Mouse (Mus musculus) neural tube, embryonic 12.5 days (tissue): Measurements from ENCODE around the gene Vopp1. TPM values are rescaled to one million over a fixed set of nuclear protein-coding genes. Genes with fewer than 3 reads are reported as not detected.

ENCODE experiments used
- ATAC-seq: fragments of 200-750 bp; cut with Nextera tagmentation; 2 replicates; pipeline ENCODE4 v1.8.0; 2017; ENCODE audit warnings: low read depth, mild to moderate bottlenecking, moderate TSS enrichment, moderate library complexity; ENCODE audit not compliant: low FRiP score
- H3K27ac ChIP-seq: fragments of 300-500 bp; sonication (generic); 2 replicates; pipeline ENCODE4 v1.5.1; 2016
- H3K27me3 ChIP-seq: fragments of 300-500 bp; sonication (generic); replicated peaks from 2 replicates; pipeline ENCODE4 v1.6.1; 2016; ENCODE audit warnings: mild to moderate bottlenecking
- H3K36me3 ChIP-seq: fragments of 300-500 bp; sonication (generic); 2 replicates; pipeline ENCODE4 v1.6.1; 2016; ENCODE audit warnings: mild to moderate bottlenecking
- H3K4me1 ChIP-seq: fragments of 300-500 bp; sonication (generic); 2 replicates; pipeline ENCODE4 v1.6.1; 2016
- H3K4me2 ChIP-seq: fragments of 300-500 bp; sonication (generic); replicated peaks from 2 replicates; pipeline ENCODE4 v1.6.1; 2016; ENCODE audit warnings: mild to moderate bottlenecking
- H3K4me3 ChIP-seq: fragments of 300-500 bp; sonication (generic); 2 replicates; pipeline ENCODE4 v1.5.1; 2016
- H3K9ac ChIP-seq: fragments of 300-500 bp; sonication (generic); 2 replicates; pipeline ENCODE4 v1.6.1; 2016; ENCODE audit warnings: mild to moderate bottlenecking
- H3K9me3 ChIP-seq: fragments of 300-500 bp; sonication (generic); 2 replicates; pipeline ENCODE4 v1.6.1; 2016; ENCODE audit warnings: mild to moderate bottlenecking
- WGBS: fragments of 180-500 bp; shearing (Covaris S2); methylation state at CpG from one replicate; pipeline ENCODE4 v1.1.7; 2016; 5-methylcytosine and 5-hydroxymethylcytosine counted together
- polyA plus RNA-seq: library from polyadenylated mRNA; unstranded; fragments of >200 nt; fragmentation: Nextera tagmentation; extraction: Ambion mirVana; gene quantifications from 2 replicates; pipeline ENCODE4 v1.2.1, GENCODE M21; 2016

Gene Vopp1
- polyA plus RNA-seq, 1 experiment from 2014 or later: 116 TPM

DNA sequence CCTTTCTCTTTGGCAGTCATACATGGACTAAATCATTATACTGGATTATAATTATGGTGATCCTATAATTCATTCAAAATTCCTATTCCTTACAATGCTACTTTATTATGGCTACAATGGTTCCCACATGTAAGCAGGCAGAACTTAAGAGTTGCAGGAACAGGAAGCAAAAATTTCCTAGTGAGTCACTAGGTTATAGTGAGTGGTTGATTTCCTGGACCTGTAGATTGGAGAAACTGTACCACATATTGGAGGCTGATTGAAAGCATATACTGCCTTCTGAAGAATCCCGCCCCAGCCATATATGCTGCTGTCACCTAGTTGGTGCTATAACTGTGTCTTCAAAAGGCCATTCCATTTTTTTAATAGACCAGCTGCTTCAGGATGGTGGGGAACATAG, 82.2 kb downstream of the Vopp1 start:
- Histone ChIP-seq H3K27me3 (no peaks in the 10 kb centered on the region), H3K9me3 (no peaks in the 10 kb centered on the region), H3K4me2 (no peak overlapping the region), H3K4me1 (no peaks in the 10 kb centered on the region), H3K27ac (no peak overlapping the region), H3K4me3 (no peak overlapping the region), H3K36me3 (peaks cover 9% of the 10 kb centered on the region; the same call in 1 of the 2 replicates), H3K9ac (no peak overlapping the region)
- no peak for ATAC-seq
- 98% methylated on average over 1 of the region's 1 CpGs for WGBS

DNA sequence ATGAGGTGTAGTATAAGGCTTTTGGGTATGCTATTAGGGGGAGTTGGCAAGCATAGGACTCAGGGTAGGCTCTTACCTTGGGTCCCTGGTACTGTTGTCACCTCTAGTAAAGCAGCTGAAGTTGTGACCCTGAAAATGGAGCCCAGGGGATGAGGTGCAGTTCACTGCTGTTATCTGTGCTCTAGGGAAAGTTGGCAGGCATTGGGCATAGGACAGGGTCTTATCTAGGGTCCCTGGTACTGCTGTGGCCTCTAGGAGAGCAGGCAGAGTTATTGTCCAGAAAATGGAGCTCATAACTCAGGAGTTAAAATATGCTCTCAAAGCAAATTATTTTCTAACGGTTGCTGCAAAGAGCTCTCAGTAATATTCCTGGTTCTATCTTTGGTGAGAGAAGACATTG, 103.6 kb downstream of the Vopp1 start:
- peaks cover 3% of the 10 kb centered on the region for H3K36me3 ChIP-seq
- H3K9me3 ChIP-seq: no peaks in the 10 kb centered on the region
- H3K27me3 ChIP-seq: no peaks in the 10 kb centered on the region
- ATAC-seq: no peak
- no peak overlapping the region for H3K27ac ChIP-seq
- no peaks in the 10 kb centered on the region for H3K4me1 ChIP-seq
- no peak overlapping the region for H3K9ac ChIP-seq
- H3K4me3 ChIP-seq: no peak overlapping the region
- no peak overlapping the region for H3K4me2 ChIP-seq
- WGBS: 92% methylated on average over 1 of the region's 1 CpGs

DNA sequence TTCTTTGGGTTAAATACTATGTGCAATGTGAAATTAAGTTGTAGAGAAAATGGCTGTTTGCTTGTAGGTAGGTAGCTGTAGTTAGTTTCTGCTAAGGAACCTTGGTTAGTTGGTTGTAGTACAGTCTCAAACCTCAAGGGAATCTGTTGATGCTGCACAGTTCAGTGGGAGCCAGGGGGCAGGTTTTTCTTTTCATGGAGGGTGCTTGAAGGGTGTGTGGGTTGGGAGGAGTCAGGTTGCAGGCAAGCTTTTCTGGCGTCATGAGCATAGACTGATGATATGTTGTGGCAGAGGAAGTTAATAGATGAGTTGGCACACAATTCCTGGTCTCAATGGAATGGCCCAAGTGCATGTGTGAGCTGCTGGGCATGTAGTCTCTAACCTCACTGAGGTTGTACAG, 113.2 kb downstream of the Vopp1 start:
- H3K36me3 ChIP-seq: peaks cover 6% of the 10 kb centered on the region; the same call in 1 of the 2 replicates
- no peaks in the 10 kb centered on the region for H3K27me3 ChIP-seq
- no peak for ATAC-seq
- H3K4me2 ChIP-seq: no peak overlapping the region
- no peak overlapping the region for H3K9ac ChIP-seq
- no peak overlapping the region for H3K4me3 ChIP-seq
- H3K4me1 ChIP-seq: no peaks in the 10 kb centered on the region
- 42% methylated on average over 1 of the region's 1 CpGs for WGBS
- no peak overlapping the region for H3K27ac ChIP-seq
- no peaks in the 10 kb centered on the region for H3K9me3 ChIP-seq

DNA sequence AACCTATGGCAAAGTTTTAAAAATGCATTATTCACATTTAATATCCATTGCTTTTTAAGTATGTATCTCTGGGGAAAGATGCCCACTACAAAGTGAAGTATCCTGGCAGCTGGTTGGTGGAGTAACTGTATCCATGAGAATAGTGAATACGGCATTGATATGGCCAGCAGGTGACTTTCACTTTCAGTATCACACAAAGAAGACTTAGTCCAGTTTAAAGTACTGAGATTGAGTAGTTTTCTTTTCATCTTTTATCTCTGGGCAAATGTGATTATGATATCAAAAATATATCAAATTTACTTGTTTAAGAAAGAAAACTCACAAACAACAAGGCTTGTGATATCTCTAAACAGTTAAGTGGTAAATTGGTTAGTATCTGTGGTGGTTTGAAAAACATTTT, 118.2 kb downstream of the Vopp1 start:
- H3K4me1 ChIP-seq: no peaks in the 10 kb centered on the region; the same call in 1 of the 2 replicates
- H3K9ac ChIP-seq: no peak overlapping the region
- no peak for ATAC-seq
- no peak overlapping the region for H3K27ac ChIP-seq
- WGBS: 91% methylated on average over 1 of the region's 1 CpGs
- no peak overlapping the region for H3K4me3 ChIP-seq
- H3K36me3 ChIP-seq: no peaks in the 10 kb centered on the region
- H3K9me3 ChIP-seq: no peaks in the 10 kb centered on the region
- H3K27me3 ChIP-seq: no peaks in the 10 kb centered on the region
- H3K4me2 ChIP-seq: no peak overlapping the region

DNA sequence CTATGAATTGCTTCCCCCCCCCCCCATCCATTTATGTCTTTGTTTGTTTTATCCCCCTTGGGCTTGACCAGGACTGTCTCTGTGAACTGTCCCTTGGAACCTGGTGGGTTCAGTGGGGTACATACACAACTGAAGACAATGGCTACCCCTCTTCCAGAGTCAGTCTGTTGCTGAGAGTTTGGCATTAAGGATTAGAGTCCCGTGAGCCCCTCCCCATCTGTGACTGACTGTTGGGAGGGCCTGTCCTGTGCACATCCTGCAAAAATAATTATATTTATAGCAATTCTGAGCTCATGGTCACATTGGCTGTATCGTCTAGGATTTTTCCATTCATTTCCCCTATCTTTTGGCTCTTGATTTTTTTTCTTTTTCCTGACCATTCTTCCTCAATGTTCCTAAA, 121.3 kb downstream of the Vopp1 start:
- H3K9ac ChIP-seq: peak overlapping the region; percentile 88
- peak; percentile 43 for ATAC-seq
- H3K4me3 ChIP-seq: peak overlapping the region; percentile 67
- H3K27ac ChIP-seq: no peak overlapping the region
- H3K9me3 ChIP-seq: no peaks in the 10 kb centered on the region
- no peaks in the 10 kb centered on the region for H3K27me3 ChIP-seq
- H3K4me2 ChIP-seq: peak overlapping the region; percentile 60
- WGBS: 40% methylated on average over 2 of the region's 2 CpGs
- peaks cover 5% of the 10 kb centered on the region; the same call in 1 of the 2 replicates for H3K4me1 ChIP-seq
- no peaks in the 10 kb centered on the region for H3K36me3 ChIP-seq

DNA sequence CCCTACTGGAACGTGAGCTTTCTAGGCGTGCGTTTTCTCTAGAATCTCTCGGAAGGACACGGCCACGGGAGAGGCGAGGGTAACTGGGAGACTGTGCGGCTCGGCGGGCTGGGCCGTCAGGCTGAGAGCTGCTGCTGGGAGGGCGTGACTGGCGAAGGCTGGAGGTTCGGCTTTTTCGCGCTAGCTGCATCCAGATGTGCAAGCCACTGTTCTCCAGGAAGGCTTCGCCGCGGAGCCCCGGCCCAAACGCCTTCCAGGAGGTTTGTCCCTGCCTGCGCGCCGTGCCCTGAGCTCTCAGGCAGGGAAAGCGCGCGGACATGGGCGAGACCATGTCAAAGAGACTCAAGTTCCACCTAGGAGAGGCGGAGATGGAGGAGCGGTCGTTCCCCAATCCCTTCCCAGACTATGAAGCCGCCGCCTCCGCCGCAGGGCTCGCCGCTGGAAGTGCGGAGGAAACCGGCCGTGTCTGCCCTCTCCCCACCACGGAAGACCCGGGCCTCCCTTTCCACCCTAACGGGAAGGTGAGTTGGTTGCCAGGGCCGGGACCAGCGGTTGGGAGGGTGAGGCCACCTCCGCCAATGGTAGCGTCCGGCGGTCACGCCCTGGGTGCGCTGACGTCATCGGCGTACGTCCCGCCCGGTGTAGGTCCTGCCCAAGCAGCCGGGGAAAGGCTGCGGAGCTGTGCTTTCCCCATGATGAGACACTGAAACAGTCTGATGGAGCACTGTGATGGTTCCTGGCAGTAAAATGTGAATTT, 122.0 kb downstream of the Vopp1 start:
- peaks cover 5% of the 10 kb centered on the region; the same call in 1 of the 2 replicates for H3K4me1 ChIP-seq
- peak overlapping the region; percentile 60 for H3K4me2 ChIP-seq
- no peaks in the 10 kb centered on the region for H3K9me3 ChIP-seq
- under 1% methylated on average over 59 of the region's 59 CpGs for WGBS
- H3K36me3 ChIP-seq: no peaks in the 10 kb centered on the region
- H3K9ac ChIP-seq: peak overlapping the region; percentile 88
- no peaks in the 10 kb centered on the region for H3K27me3 ChIP-seq
- H3K27ac ChIP-seq: peak overlapping the region; percentile 97
- ATAC-seq: peak; percentile 99
- peak overlapping the region; percentile 67 for H3K4me3 ChIP-seq

DNA sequence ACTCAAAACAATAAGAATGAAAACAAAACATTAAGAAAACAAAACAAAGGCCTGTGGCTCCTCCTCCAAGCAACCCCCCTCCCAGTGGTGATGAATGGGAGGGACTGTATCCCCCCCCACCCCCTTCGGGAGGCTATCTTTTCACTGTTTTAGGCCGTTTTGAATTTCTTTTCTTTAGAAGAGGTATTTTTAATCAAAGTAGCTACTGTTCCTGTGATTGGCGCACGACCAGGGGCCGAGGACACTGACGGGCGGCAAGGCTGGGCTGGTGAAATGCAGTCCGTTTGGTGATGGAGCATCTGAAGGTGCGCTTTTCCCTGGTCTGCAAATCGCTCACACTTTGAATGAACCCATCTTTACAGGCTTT, 122.6 kb downstream of the Vopp1 start, which contains the start of gene Lancl2:
TSS of gene Lancl2 (plus strand) at position 165 of the 367 bp plus-strand sequence.
- Histone ChIP-seq H3K9me3 (no peaks in the 10 kb centered on the region), H3K36me3 (no peaks in the 10 kb centered on the region), H3K4me3 (peak within 1 kb of the TSS; percentile 67), H3K4me2 (peak within 1 kb of the TSS; percentile 60), H3K27ac (peak within 1 kb of the TSS; percentile 97), H3K9ac (peak within 1 kb of the TSS; percentile 88), H3K27me3 (no peaks in the 10 kb centered on the region), H3K4me1 (peaks cover 5% of the 10 kb centered on the region; the same call in 1 of the 2 replicates)
- peak; percentile 48 for ATAC-seq
- WGBS: 0% methylated on average over 10 of the region's 10 CpGs

DNA sequence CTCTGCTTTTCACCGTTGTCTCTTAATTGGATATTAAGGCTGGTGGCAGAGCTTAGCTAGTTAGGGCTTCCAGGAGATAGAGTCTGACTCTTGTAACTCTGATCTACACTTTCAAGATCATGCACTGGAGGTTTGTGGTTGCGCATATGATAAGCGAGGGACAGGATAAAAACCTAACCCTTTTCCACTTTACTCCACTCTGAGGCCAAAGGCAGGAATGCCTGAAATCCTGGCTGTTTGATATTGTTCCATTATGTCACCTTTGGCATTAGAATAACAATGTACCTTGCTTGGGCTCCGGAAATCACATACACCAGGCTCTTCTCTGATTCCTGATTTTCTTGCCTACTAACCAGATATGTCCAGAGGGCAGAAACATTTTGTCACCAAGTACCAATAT, 123.3 kb downstream of the Vopp1 start:
- Histone ChIP-seq H3K4me3 (0 out of 2 replicates have a peak overlapping the region, but pooled peaks have one; percentile 13), H3K27me3 (no peaks in the 10 kb centered on the region), H3K4me1 (peaks cover 5% of the 10 kb centered on the region; the same call in 1 of the 2 replicates), H3K4me2 (peak overlapping the region; percentile 60), H3K27ac (no peak overlapping the region), H3K9ac (peak overlapping the region; percentile 33; the same call in 1 of the 2 replicates), H3K36me3 (no peaks in the 10 kb centered on the region), H3K9me3 (no peaks in the 10 kb centered on the region)
- 60% methylated on average over 4 of the region's 4 CpGs for WGBS
- no peak for ATAC-seq

DNA sequence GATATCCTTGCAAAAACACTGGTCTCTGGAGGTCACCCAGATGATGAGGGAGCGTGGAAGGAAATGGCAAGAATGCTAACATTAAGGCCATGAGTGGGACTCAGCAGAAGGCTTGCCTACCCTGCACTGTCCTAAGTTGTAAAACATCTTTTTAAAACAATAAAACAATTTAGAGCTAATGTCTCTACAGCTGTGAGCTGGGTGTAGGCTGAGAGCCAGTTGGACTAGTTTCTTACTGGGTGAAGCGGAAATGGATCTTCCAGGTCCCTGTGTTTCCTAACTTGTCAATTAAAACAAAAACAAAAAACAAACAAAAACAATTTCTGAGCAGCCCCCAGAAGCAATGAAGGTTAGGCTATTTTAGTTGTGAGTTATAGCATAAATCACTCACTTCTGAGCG, 131.8 kb downstream of the Vopp1 start:
- no peak overlapping the region for H3K9ac ChIP-seq
- H3K4me3 ChIP-seq: no peak overlapping the region
- 84% methylated on average over 3 of the region's 3 CpGs for WGBS
- H3K4me1 ChIP-seq: no peaks in the 10 kb centered on the region
- H3K4me2 ChIP-seq: no peak overlapping the region
- no peaks in the 10 kb centered on the region for H3K27me3 ChIP-seq
- no peaks in the 10 kb centered on the region for H3K36me3 ChIP-seq
- no peaks in the 10 kb centered on the region for H3K9me3 ChIP-seq
- ATAC-seq: no peak
- no peak overlapping the region for H3K27ac ChIP-seq

DNA sequence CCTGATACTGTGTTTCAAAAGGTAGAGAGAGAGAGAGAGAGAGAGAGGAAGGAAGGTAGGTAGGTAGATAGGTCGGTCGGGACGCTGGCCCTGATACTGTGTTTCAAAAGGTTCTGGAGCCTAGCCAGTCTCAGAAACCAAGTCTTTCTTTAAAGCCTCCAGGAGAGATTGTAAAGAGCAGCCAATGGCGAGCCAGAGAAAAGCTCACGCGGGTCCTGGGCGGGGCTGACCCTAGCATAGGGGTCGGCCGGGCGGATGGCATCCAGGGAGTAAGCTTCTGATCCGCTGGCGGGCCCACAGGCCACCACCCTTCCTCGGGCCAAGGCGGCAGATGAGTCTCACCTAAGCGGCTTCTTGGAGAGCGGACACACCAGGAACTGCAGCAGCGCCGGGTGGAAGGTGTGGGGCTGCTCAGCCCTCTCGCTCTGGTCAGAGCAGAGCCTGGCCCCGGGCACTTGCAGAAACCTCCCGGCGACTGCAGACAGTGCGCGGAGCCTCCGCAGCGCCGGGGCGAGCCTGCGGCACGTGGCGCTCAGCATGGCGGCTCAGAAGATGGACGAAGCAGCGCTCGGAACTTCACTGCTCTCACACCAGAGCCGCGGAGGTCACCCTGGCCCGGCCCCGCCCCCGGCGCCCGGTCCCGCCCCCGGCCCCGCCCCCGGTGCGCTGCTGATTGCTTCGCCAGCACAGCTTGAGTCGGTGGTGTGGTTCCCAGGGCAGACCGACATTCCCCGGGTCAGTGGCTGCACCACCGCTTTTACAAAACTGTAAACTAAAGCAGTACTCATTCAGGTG, 133.3 kb downstream of the Vopp1 start, which contains the start of gene Pyurf:
TSS of gene Pyurf (minus strand) at position 612 of the 795 bp plus-strand sequence.
- no peaks in the 10 kb centered on the region for H3K36me3 ChIP-seq
- H3K27me3 ChIP-seq: no peaks in the 10 kb centered on the region
- peak within 1 kb of the TSS; percentile 72 for H3K4me3 ChIP-seq
- H3K4me1 ChIP-seq: no peaks in the 10 kb centered on the region
- no peaks in the 10 kb centered on the region for H3K9me3 ChIP-seq
- WGBS: under 1% methylated on average over 52 of the region's 52 CpGs
- peak; percentile 98 for ATAC-seq
- H3K9ac ChIP-seq: peak within 1 kb of the TSS; percentile 69
- H3K4me2 ChIP-seq: peak within 1 kb of the TSS; percentile 75
- H3K27ac ChIP-seq: peak within 1 kb of the TSS; percentile 70

DNA sequence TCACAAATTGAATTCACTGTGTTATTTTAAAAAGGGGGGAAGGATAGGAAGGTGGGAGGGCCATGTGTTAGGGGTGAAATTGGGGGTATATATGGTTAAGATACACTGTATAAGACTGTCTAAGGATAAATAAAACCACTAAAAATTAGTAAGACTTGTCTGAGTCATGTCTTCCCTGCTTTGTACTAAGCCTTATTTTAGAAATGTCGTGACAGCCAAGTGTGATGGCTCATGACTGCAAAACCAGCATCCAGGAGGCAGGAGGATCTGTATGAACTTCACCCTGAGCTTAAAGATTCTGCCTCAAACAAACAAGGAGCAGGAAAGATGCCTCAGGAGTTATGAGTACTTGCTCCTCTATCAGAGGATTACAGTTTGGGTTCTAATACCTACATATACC, 140.8 kb downstream of the Vopp1 start:
- Histone ChIP-seq H3K36me3 (peaks cover 4% of the 10 kb centered on the region; the same call in 1 of the 2 replicates), H3K4me2 (no peak overlapping the region), H3K9me3 (peaks cover 4% of the 10 kb centered on the region; the same call in 1 of the 2 replicates), H3K27ac (no peak overlapping the region), H3K27me3 (no peaks in the 10 kb centered on the region), H3K4me1 (no peaks in the 10 kb centered on the region), H3K9ac (no peak overlapping the region), H3K4me3 (no peak overlapping the region)
- WGBS: 86% methylated on average over 1 of the region's 1 CpGs
- no peak for ATAC-seq
